In genomic region chr15:27964877-27965276, GRCm38 (mm10) we compare ENCODE assay signal across 16 mouse cellular contexts.
"Had no signal": no experiment of that assay in that cellular context is flagged by ENCODE, and none has a peak within 500 bp of the region (broad histone marks: within the 10 kb centered on the region; RNA-seq: fewer than 3 reads in every experiment).

No protein-coding gene starts in this region.

- ATAC-seq: hindbrain, embryonic 16.5 days; inflammation-experienced regulatory T-cells, adult 6 months; intestine, embryonic 15.5 days; intestine, postnatal 0 days had no signal

- DNase-seq: gastrocnemius, postnatal 14 days; gastrocnemius, postnatal 36 days; heart, adult 11 months; heart, adult 2 months; heart, postnatal 14 days; heart, postnatal 36 days; kidney, adult 2 months; kidney, adult 9 months; kidney, postnatal 10 days; kidney, postnatal 25 days; kidney, postnatal 4 days; liver had no signal
